Mouse (Mus musculus) lung, embryonic 16.5 days (tissue): ENCODE data around the gene Papln. TPM values are rescaled to one million over a fixed set of nuclear protein-coding genes. Genes with fewer than 3 reads are reported as not detected.

Experiments used
- ATAC-seq: fragments of 200-750 bp; cut with Nextera tagmentation; 2 replicates; pipeline ENCODE4 v1.8.0; 2017; ENCODE audit warnings: low read depth, mild to moderate bottlenecking, moderate library complexity
- H3K27ac ChIP-seq: fragments of 300-500 bp; sonication (generic); 2 replicates; pipeline ENCODE4 v1.5.1; 2014; ENCODE audit warnings: mild to moderate bottlenecking, control low read depth, low read length
- H3K27me3 ChIP-seq: fragments of 300-500 bp; sonication (generic); 2 replicates; pipeline ENCODE4 v1.6.1; 2014; ENCODE audit warnings: low read depth, low read length, mixed read lengths; ENCODE audit not compliant: control insufficient read depth, insufficient read depth
- H3K36me3 ChIP-seq: fragments of 300-500 bp; sonication (generic); 2 replicates; pipeline ENCODE4 v1.6.1; 2014; ENCODE audit warnings: low read length; ENCODE audit not compliant: control insufficient read depth, insufficient read depth
- H3K4me1 ChIP-seq: fragments of 300-500 bp; sonication (generic); replicated peaks from 2 replicates; pipeline ENCODE4 v1.6.1; 2014; ENCODE audit warnings: low read length, mixed read lengths; ENCODE audit not compliant: control insufficient read depth, insufficient read depth
- H3K4me2 ChIP-seq: fragments of 300-500 bp; sonication (generic); 2 replicates; pipeline ENCODE4 v1.6.1; 2014; ENCODE audit warnings: low read depth, low read length, control low read depth
- H3K4me3 ChIP-seq: fragments of 300-500 bp; sonication (generic); 2 replicates; pipeline ENCODE4 v1.5.1; 2014; ENCODE audit warnings: mild to moderate bottlenecking, low read length, control low read depth
- H3K9ac ChIP-seq: fragments of 300-500 bp; sonication (generic); 2 replicates; pipeline ENCODE4 v1.6.1; 2014; ENCODE audit warnings: low read length, control low read depth
- H3K9me3 ChIP-seq: fragments of 300-500 bp; sonication (generic); 2 replicates; pipeline ENCODE4 v1.6.1; 2016; ENCODE audit warnings: low read length; ENCODE audit not compliant: control insufficient read depth
- WGBS: fragments of 180-500 bp; shearing (Covaris S2); extraction: QIAGEN DNeasy Blood & Tissue Kit; methylation state at CpG from one replicate; pipeline ENCODE4 v1.1.7; 2014; 5-methylcytosine and 5-hydroxymethylcytosine counted together
- polyA plus RNA-seq: library from polyadenylated mRNA; unstranded; fragments of >200 nt; fragmentation: Nextera tagmentation; extraction: Ambion mirVana; gene quantifications from 2 replicates; pipeline ENCODE4 v1.2.1, GENCODE M21; 2015

The Papln gene
- polyA plus RNA-seq, 1 experiment from 2014 or later: 1.3 TPM

DNA sequence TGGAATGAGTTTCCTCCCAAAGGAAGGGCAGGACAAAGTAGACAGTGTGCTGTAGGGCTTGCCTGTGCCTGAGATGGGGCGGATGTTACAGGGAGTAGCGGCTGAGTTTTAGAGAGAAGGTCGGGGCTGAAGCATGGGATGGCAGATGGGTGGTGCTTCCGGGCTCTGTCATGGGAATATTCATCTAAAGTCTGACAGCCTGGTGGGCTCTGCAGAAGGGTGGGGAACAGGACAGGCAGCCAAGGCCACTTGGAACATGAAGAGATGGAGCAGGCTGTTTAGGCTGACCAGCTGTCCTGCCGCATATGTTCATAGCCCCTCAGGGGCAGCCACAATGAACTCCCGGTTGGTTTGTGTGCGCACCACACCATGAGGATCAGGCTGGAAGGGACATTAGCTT, 17.8 kb downstream of the Papln start:
- Histone ChIP-seq H3K27me3 (no peaks in the 10 kb centered on the region), H3K9ac (no peak overlapping the region), H3K4me1 (no peaks in the 10 kb centered on the region), H3K4me3 (no peak overlapping the region), H3K9me3 (no peaks in the 10 kb centered on the region), H3K36me3 (no peaks in the 10 kb centered on the region), H3K27ac (no peak overlapping the region), H3K4me2 (no peak overlapping the region)
- 61% methylated on average over 7 of the region's 7 CpGs for WGBS
- no peak for ATAC-seq

DNA sequence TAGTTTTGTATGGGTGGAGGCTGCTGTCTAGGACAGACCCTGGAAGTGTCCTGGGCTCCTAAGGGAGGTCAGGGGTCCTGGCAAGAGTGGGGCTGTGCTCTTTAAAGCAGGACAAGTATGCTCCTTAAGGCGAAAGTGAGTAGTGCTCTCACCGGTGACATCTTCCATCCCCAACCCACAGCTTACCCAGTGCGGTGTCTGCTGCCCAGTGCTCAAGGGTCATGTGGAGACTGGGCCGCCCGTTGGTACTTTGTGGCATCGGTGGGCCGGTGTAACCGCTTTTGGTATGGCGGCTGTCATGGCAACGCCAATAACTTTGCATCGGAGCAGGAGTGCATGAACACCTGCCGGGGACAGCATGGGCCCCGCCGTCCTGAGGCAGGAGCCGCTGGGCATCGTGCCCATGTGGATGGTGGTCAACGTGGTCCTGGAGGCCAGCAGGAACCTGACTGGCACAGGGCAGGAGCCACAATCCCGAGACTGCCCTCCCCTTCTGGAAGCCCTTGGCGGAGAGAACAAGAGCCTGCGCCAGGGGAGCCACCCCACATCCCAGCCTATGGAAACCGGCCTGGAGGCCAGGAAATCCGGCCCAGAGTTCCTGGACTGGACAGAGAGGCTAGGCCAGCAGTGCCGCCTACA, 18.3 kb downstream of the Papln start:
- Histone ChIP-seq H3K4me2 (no peak overlapping the region), H3K4me1 (no peaks in the 10 kb centered on the region), H3K27me3 (no peaks in the 10 kb centered on the region), H3K4me3 (no peak overlapping the region), H3K9ac (no peak overlapping the region), H3K27ac (no peak overlapping the region), H3K9me3 (no peaks in the 10 kb centered on the region), H3K36me3 (no peaks in the 10 kb centered on the region)
- ATAC-seq: no peak
- WGBS: 70% methylated on average over 23 of the region's 23 CpGs

DNA sequence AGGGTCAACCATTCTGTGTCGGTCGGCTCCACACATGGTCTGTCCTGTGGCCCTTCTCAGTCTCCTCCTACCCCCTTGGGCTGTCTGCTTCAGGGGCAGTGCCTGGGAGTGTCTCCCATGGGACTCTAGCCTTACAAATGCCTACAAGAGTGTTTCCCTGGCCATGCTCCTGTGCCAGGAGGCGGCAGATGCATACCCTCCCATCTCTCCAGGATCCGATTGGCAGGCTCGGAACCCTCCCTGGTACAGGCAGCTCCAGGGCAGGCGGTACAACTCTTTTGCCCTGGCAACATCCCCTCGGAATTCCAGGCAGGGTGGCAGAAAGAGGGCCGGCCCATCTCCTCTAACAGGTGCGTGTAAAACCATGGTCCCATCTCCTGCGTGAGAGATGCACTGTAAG, 19.2 kb downstream of the Papln start:
- H3K36me3 ChIP-seq: no peaks in the 10 kb centered on the region
- H3K4me1 ChIP-seq: no peaks in the 10 kb centered on the region
- H3K27me3 ChIP-seq: no peaks in the 10 kb centered on the region
- H3K27ac ChIP-seq: no peak overlapping the region
- 80% methylated on average over 10 of the region's 10 CpGs for WGBS
- H3K4me3 ChIP-seq: no peak overlapping the region
- ATAC-seq: no peak
- no peak overlapping the region for H3K9ac ChIP-seq
- no peak overlapping the region for H3K4me2 ChIP-seq
- H3K9me3 ChIP-seq: no peaks in the 10 kb centered on the region

DNA sequence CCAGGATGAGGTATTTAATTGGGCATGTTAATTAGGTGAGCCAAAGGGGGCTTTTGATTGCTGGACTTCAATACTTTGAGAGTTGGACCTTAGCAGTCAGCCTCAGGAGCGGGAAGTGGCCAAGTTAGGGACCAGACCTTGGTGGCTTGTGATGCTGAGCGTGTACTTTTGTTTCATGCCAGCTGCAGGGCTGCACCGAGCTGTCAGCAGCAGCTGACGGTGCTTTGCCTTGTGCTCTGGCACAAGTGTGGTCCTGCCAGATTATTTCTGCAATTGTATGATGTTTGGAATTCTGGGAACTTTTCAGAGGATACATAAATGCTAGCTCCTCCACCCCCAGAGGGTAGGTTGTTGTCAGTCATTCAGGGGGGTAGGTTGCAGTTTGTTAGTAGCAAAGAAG, 21.9 kb downstream of the Papln start:
- Histone ChIP-seq H3K27me3 (no peaks in the 10 kb centered on the region), H3K9me3 (no peaks in the 10 kb centered on the region), H3K4me1 (no peaks in the 10 kb centered on the region), H3K9ac (no peak overlapping the region), H3K36me3 (no peaks in the 10 kb centered on the region), H3K4me3 (no peak overlapping the region), H3K27ac (no peak overlapping the region), H3K4me2 (no peak overlapping the region)
- WGBS: 57% methylated on average over 4 of the region's 4 CpGs
- no peak for ATAC-seq

DNA sequence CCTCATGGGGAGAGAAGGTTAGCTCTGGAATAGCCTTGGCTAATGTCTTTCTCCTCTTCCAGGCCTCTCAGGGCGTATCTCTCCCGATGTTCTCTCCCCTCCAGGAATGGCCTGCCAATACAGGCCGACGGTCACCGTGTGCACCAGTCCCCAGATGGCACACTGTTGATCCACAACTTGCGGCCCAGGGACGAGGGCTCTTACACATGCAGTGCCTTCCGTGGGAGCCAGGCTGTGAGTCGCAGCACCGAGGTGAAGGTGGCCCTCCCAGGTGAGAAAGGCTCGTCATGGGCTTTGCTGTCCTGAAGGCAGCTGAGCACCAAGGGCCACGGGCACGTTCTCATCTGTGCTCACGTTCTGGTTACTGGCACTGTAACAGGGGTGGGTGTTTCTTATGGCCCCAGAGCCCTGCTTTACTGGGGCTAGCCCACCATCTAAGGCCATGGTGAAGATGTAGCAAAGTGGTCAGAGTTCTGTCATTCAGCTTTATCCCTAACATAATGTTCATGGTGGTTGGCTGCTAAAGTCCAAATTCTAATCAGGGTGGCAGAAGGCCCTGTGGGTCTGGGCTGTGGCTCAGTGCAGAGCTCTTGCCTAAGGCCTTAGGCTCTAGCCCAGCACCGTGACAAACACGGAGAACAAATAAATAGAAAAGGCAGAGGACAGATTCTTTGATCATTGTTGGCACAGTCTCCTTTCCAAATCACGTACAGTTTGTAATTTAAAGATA, 25.8 kb downstream of the Papln start:
- H3K4me2 ChIP-seq: no peak overlapping the region
- H3K4me1 ChIP-seq: no peaks in the 10 kb centered on the region
- no peaks in the 10 kb centered on the region for H3K9me3 ChIP-seq
- H3K36me3 ChIP-seq: peaks cover 7% of the 10 kb centered on the region
- 84% methylated on average over 17 of the region's 17 CpGs for WGBS
- ATAC-seq: no peak
- H3K27ac ChIP-seq: no peak overlapping the region
- no peak overlapping the region for H3K4me3 ChIP-seq
- H3K27me3 ChIP-seq: no peaks in the 10 kb centered on the region
- H3K9ac ChIP-seq: no peak overlapping the region

DNA sequence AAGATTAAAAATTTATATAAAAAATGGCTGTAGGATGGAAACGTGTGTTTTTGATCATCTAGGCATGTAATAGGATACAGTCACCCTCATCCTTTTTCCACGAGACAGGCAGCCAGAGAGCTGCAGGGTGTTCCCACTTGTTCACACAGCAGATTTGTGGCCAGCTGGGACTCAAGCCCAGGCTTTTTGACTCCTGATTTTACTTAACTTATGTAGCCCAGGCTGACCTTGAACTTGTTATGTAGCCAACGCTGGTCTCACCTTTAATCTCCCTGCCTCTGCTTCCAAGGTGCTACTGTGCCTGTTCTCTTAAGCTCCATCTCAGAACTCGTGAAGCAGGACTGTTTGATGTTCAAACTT, 26.3 kb downstream of the Papln start:
- H3K36me3 ChIP-seq: peaks cover 7% of the 10 kb centered on the region
- no peak overlapping the region for H3K27ac ChIP-seq
- no peaks in the 10 kb centered on the region for H3K27me3 ChIP-seq
- no peaks in the 10 kb centered on the region for H3K9me3 ChIP-seq
- H3K4me2 ChIP-seq: no peak overlapping the region
- H3K4me3 ChIP-seq: no peak overlapping the region
- 34% methylated on average over 4 of the region's 4 CpGs for WGBS
- no peaks in the 10 kb centered on the region for H3K4me1 ChIP-seq
- no peak overlapping the region for H3K9ac ChIP-seq
- ATAC-seq: no peak

DNA sequence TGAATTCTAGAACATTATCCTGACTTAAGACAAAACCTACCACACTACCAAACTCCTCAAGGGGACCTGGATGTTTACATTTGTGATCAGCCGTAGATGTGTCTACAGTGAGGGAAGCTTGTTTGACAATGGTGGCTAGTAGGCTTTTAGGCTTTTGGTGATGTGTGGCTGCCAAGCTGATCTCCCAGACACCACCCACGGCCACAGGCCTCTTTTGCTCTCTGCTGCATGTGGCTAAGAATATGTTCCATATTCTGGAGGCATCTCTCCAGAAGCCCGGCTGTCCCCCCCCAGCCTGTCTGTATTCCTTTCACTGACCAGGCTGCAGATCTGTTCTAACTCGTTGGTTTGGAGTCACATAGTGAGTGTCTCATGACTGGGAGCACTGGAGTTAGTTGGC, 27.3 kb downstream of the Papln start:
- ATAC-seq: no peak
- Histone ChIP-seq H3K4me1 (no peaks in the 10 kb centered on the region), H3K4me3 (no peak overlapping the region), H3K9ac (no peak overlapping the region), H3K36me3 (peaks cover 11% of the 10 kb centered on the region), H3K9me3 (no peaks in the 10 kb centered on the region), H3K27ac (no peak overlapping the region), H3K27me3 (no peaks in the 10 kb centered on the region), H3K4me2 (no peak overlapping the region)
- 55% methylated on average over 4 of the region's 4 CpGs for WGBS

DNA sequence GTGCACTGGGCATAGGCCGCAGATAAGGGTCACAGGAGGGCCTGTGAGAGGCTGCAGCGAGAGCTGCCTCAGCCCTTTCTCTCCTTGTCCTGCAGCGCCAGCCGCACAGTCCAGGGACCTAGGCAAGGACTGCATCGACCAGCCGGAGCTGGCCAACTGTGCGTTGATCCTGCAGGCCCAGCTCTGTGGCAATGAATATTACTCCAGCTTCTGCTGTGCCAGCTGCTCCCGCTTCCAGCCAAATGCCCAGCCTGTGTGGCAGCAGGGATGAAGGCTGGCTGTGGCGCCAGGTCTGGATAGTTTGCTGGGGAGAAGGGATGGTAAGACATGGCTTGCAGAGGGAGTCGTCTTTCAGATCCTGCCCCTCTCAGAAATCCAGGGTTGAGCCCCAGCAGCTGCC, 28.3 kb downstream of the Papln start:
- H3K4me3 ChIP-seq: no peak overlapping the region
- ATAC-seq: 0 out of 2 replicates have a peak, but pooled peaks have one; percentile 15
- 85% methylated on average over 10 of the region's 10 CpGs for WGBS
- H3K4me2 ChIP-seq: no peak overlapping the region
- peaks cover 15% of the 10 kb centered on the region for H3K36me3 ChIP-seq
- H3K9ac ChIP-seq: no peak overlapping the region
- no peaks in the 10 kb centered on the region for H3K4me1 ChIP-seq
- H3K9me3 ChIP-seq: no peaks in the 10 kb centered on the region
- H3K27ac ChIP-seq: no peak overlapping the region
- H3K27me3 ChIP-seq: no peaks in the 10 kb centered on the region

DNA sequence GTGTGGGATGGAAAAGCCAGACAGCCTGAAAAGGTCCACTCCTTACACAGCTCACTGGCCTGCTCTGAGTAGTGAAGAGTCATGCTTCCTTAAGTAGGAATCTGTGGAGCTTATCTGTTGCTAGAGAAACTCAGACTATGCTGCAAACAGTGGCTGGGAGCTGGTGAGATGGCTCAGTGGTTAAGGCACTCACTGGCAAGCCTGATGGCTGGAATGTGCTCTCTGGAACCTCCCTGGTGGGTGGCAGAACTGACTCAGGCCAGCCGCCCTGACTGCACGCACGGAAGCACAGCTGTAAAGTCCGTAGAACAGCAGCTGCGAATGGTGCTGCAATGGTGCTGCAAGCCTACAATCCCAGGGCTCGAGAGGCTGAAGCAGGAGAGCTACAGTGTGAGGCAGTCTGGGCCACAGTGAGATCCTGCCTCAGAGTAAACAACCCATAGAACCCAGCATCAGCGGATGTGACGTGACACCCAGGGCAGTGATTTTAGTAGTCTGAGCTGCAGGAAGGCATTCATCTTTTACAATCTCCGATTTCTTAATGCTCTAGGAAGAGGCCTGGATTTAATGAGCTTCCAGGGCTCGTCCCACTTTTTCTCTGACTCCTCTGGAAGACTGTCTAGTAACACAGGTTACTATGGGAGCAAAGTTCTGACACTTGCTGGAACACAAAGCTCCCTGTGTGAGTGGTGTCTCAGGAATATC, 29.4 kb downstream of the Papln start:
- Histone ChIP-seq H3K27me3 (no peaks in the 10 kb centered on the region), H3K9me3 (no peaks in the 10 kb centered on the region), H3K9ac (no peak overlapping the region), H3K27ac (no peak overlapping the region), H3K4me2 (no peak overlapping the region), H3K4me1 (no peaks in the 10 kb centered on the region), H3K36me3 (peaks cover 18% of the 10 kb centered on the region), H3K4me3 (no peak overlapping the region)
- no peak for ATAC-seq
- WGBS: 59% methylated on average over 10 of the region's 10 CpGs
